Mouse (Mus musculus) neural tube, embryonic 14.5 days (tissue): ENCODE results near the gene Sms. TPM values are rescaled to one million over a fixed set of nuclear protein-coding genes. Genes with fewer than 3 reads are reported as not detected.

ENCODE experiments used
- ATAC-seq: fragments of 200-750 bp; cut with Nextera tagmentation; 2 replicates; pipeline ENCODE4 v1.8.0; 2017; ENCODE audit warnings: low read depth, mild to moderate bottlenecking, moderate TSS enrichment, moderate library complexity
- H3K27ac ChIP-seq: fragments of 300-500 bp; sonication (generic); 2 replicates; pipeline ENCODE4 v1.5.1; 2014; ENCODE audit warnings: low read depth, mild to moderate bottlenecking, control low read depth, low read length, moderate library complexity, mixed read lengths
- H3K27me3 ChIP-seq: fragments of 300-500 bp; sonication (generic); 2 replicates; pipeline ENCODE4 v1.6.1; 2014; ENCODE audit warnings: low read length; ENCODE audit not compliant: control insufficient read depth, insufficient read depth
- H3K36me3 ChIP-seq: fragments of 300-500 bp; sonication (generic); 2 replicates; pipeline ENCODE4 v1.6.1; 2014; ENCODE audit warnings: low read length, mixed read lengths; ENCODE audit not compliant: control insufficient read depth, insufficient read depth
- H3K4me1 ChIP-seq: fragments of 300-500 bp; sonication (generic); 2 replicates; pipeline ENCODE4 v1.6.1; 2014; ENCODE audit warnings: low read length; ENCODE audit not compliant: control insufficient read depth, insufficient read depth
- H3K4me2 ChIP-seq: fragments of 300-500 bp; sonication (generic); 2 replicates; pipeline ENCODE4 v1.6.1; 2014; ENCODE audit warnings: mild to moderate bottlenecking, low read depth, low read length, control low read depth
- H3K4me3 ChIP-seq: fragments of 300-500 bp; sonication (generic); 2 replicates; pipeline ENCODE4 v1.5.1; 2014; ENCODE audit warnings: low read depth, low read length, control low read depth, mixed read lengths
- H3K9ac ChIP-seq: fragments of 300-500 bp; sonication (generic); replicated peaks from 2 replicates; pipeline ENCODE4 v1.6.1; 2014; ENCODE audit warnings: low read depth, mild to moderate bottlenecking, control low read depth, low read length, mixed read lengths
- H3K9me3 ChIP-seq: fragments of 300-500 bp; sonication (generic); 2 replicates; pipeline ENCODE4 v1.6.1; 2016; ENCODE audit warnings: low read length; ENCODE audit not compliant: control insufficient read depth
- WGBS: fragments of 180-500 bp; shearing (Covaris S2); extraction: QIAGEN DNeasy Blood & Tissue Kit; methylation state at CpG from one replicate; pipeline ENCODE4 v1.1.7; 2014; 5-methylcytosine and 5-hydroxymethylcytosine counted together
- polyA plus RNA-seq: library from polyadenylated mRNA; unstranded; fragments of >200 nt; fragmentation: Nextera tagmentation; extraction: Ambion mirVana; gene quantifications from 2 replicates; pipeline ENCODE4 v1.2.1, GENCODE M21; 2014

The Sms gene
- polyA plus RNA-seq, 1 experiment from 2014 or later, result 156 TPM

DNA sequence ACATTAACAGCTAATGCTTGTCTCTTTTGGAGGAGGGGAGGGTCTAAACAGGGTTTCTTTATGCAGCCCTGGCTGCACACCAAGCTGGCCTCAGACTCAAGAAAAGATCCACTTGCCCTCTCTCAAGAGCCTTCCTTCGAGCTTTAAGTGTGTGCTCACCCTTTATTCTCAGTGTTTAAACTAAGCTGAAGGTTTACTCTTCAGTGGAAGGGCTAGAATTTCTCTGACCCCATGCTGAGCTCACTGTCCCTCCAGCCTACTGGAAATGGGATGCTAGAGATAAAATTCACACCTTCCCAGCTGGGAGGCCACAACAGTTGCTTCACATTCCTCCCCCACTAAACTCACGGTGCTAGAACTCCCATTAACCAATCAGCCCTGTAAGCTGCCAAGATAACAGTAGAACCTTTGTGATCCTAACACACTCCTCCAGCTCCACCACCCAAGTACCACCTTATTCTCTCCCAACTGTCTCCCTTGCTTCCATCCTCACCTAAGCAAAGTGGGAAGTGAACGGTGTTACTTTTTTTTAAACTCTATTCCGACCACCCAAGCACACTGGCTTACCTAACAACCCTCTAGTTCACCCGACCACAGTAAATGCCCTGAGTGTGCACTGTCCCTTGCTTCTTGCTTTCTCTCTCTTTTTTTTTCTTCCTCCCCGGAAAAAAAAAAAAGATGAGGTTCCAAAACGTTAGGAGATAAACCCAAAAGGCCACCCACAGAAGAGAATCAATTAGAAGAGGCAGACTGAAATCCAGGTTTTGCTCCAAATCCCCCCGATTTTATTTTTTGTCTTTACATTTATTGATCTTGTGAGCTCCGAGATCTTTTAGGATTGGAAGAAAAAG is 2.0 kb downstream of the Sms start:
- Histone ChIP-seq H3K4me2 (peak overlapping the region; percentile 48), H3K36me3 (no peaks in the 10 kb centered on the region), H3K4me1 (0 out of 2 replicates have a peak, but pooled peaks cover 4% of the 10 kb centered on the region), H3K9ac (peak overlapping the region; percentile 86; the same call in 1 of the 2 replicates), H3K9me3 (no peaks in the 10 kb centered on the region), H3K27me3 (no peaks in the 10 kb centered on the region), H3K4me3 (peak overlapping the region; percentile 53), H3K27ac (no peak overlapping the region)
- 18% methylated on average over 9 of the region's 9 CpGs for WGBS
- no peak for ATAC-seq

DNA sequence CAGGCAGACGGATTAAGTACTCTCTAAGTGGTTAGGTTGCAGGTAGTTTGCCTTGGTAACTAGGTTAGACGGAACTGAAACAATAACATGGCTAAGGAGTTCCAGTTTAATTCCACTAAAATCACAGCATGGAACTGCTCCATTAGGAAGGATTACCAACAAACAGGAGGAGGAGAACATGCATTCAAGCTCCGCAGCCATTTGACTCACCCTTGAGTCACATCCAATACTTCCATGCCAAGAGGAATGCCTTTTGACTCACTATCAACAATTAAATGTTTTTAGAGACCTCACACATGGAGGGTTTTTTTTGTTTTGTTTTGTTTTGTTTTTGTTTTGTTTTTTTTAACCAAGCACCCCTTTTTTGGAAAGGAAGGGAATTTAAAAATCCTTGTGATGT is 3.3 kb downstream of the Sms start:
- 71% methylated on average over 3 of the region's 3 CpGs for WGBS
- no peaks in the 10 kb centered on the region for H3K9me3 ChIP-seq
- no peak overlapping the region for H3K4me3 ChIP-seq
- no peak overlapping the region for H3K27ac ChIP-seq
- no peak overlapping the region for H3K4me2 ChIP-seq
- 0 out of 2 replicates have a peak, but pooled peaks cover 4% of the 10 kb centered on the region for H3K4me1 ChIP-seq
- no peaks in the 10 kb centered on the region for H3K36me3 ChIP-seq
- H3K9ac ChIP-seq, result no peak overlapping the region
- no peaks in the 10 kb centered on the region for H3K27me3 ChIP-seq
- no peak for ATAC-seq

DNA sequence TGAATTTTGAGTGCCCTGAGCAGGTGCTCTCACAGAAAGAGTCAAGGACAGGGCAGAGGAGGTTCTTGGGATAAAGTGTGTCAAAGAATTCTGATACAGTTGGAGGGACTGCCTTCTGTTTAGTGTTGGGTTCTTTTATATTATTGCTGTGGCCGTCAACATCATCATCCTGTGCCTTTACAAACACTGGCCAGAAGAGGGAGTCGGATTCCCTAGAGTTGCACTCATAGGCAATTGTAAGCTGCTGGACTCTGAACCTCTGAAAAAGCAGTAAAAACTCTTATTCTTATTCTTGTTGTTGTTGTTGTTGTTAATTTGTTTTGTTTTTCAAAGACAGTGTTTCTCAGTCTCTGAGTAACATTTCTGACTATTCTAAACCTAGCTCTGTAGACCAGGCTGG is 5.3 kb downstream of the Sms start:
- Histone ChIP-seq H3K4me1 (0 out of 2 replicates have a peak, but pooled peaks cover 4% of the 10 kb centered on the region), H3K9me3 (no peaks in the 10 kb centered on the region), H3K9ac (no peak overlapping the region), H3K36me3 (no peaks in the 10 kb centered on the region), H3K4me3 (no peak overlapping the region), H3K4me2 (no peak overlapping the region), H3K27me3 (no peaks in the 10 kb centered on the region), H3K27ac (no peak overlapping the region)
- ATAC-seq, result no peak
- 53% methylated on average over 2 of the region's 2 CpGs for WGBS

GRCm38 (mm10) chrX:157482842-157483241 is 9.2 kb downstream of the Sms start:
- H3K4me2 ChIP-seq, result no peak overlapping the region
- no peaks in the 10 kb centered on the region for H3K9me3 ChIP-seq
- H3K27ac ChIP-seq, result no peak overlapping the region
- no peak for ATAC-seq
- 88% methylated on average over 2 of the region's 2 CpGs for WGBS
- H3K36me3 ChIP-seq, result no peaks in the 10 kb centered on the region
- H3K9ac ChIP-seq, result no peak overlapping the region
- no peaks in the 10 kb centered on the region for H3K4me1 ChIP-seq
- H3K27me3 ChIP-seq, result no peaks in the 10 kb centered on the region
- no peak overlapping the region for H3K4me3 ChIP-seq

- Histone ChIP-seq H3K27ac (no peak overlapping the region), H3K9ac (no peak overlapping the region), H3K4me3 (no peak overlapping the region), H3K27me3 (no peaks in the 10 kb centered on the region), H3K36me3 (no peaks in the 10 kb centered on the region), H3K4me1 (no peaks in the 10 kb centered on the region), H3K9me3 (no peaks in the 10 kb centered on the region), H3K4me2 (no peak overlapping the region)
- ATAC-seq, result no peak
- WGBS, result 89% methylated on average over 2 of the region's 2 CpGs
Measured at GRCm38 (mm10) chrX:157481860-157482259, 10.2 kb downstream of the Sms start.

DNA sequence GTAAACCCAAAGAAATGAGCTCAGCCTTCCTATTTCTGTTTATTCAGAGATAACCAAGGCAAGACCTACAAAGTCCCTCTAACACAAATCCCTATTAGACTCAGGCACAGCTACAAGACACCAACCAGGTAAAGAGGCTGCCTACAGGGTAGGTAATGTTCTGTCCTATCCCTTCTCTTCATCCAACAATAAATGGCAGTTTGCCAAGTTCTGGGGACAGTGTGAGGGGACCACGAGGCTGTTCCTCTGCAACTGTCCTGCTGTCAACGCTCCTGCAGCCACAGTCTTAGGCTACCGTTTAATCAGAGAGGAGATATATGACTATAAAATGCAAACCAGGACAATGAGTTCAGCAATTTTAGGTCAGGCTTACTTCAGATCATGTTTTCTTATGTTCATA is 14.8 kb downstream of the Sms start:
- ATAC-seq, result no peak
- 53% methylated on average over 3 of the region's 3 CpGs for WGBS

GRCm38 (mm10) chrX:157476153-157476810 is 15.8 kb downstream of the Sms start:
- Histone ChIP-seq H3K9me3 (no peaks in the 10 kb centered on the region), H3K36me3 (no peaks in the 10 kb centered on the region), H3K4me1 (no peaks in the 10 kb centered on the region), H3K4me3 (no peak overlapping the region), H3K27me3 (no peaks in the 10 kb centered on the region), H3K4me2 (no peak overlapping the region), H3K9ac (no peak overlapping the region), H3K27ac (no peak overlapping the region)
- WGBS, result 85% methylated on average over 4 of the region's 4 CpGs
- no peak for ATAC-seq

More for the DNA sequence above, 14.8 kb downstream of the Sms start:
- Histone ChIP-seq H3K27ac (no peak overlapping the region), H3K27me3 (no peaks in the 10 kb centered on the region), H3K9me3 (no peaks in the 10 kb centered on the region), H3K4me3 (no peak overlapping the region), H3K9ac (no peak overlapping the region), H3K4me2 (no peak overlapping the region), H3K36me3 (no peaks in the 10 kb centered on the region), H3K4me1 (no peaks in the 10 kb centered on the region)

- no peaks in the 10 kb centered on the region for H3K36me3 ChIP-seq
- ATAC-seq, result no peak
- H3K9ac ChIP-seq, result no peak overlapping the region
- H3K4me1 ChIP-seq, result no peaks in the 10 kb centered on the region
- H3K4me3 ChIP-seq, result no peak overlapping the region
- WGBS, result 80% methylated on average over 8 of the region's 8 CpGs
- no peak overlapping the region for H3K27ac ChIP-seq
- H3K27me3 ChIP-seq, result no peaks in the 10 kb centered on the region
- no peak overlapping the region for H3K4me2 ChIP-seq
- H3K9me3 ChIP-seq, result no peaks in the 10 kb centered on the region
Measured at GRCm38 (mm10) chrX:157471711-157472660, 20.1 kb downstream of the Sms start.
